Mouse (Mus musculus): ENCODE results near the gene Hebp1.

GRCm38 (mm10) chr6:135245586-135245985 is 47.8 kb upstream of the Hebp1 start:
- no peak for TF ChIP-seq CTCF (IDR thresholded peaks at IDR 0.05; ENCODE audit: low read depth, low read length)
- no peak for TF ChIP-seq POLR2A (IDR thresholded peaks at IDR 0.05; ENCODE audit: borderline replicate concordance, low read depth, low read length)

Measured in bone marrow macrophage, adult 2 months (primary cell).